Mouse (Mus musculus) embryo, embryonic 10.5 days (tissue): Measurements from ENCODE around the gene Zbtb11.
"Not testable (repeated sequence)": the region's sequence is repeated elsewhere in the genome, so short reads cannot be mapped to it uniquely, and the experiment has no call there.

Source experiments
- DNase-seq: peaks from one replicate; pipeline ENCODE4 v3.0.0-alpha.2; 2015; ENCODE audit warnings: low spot score

Gene Zbtb11

GRCm38 (mm10) chr16:56038090-56038489 lies 64.4 kb downstream of the Zbtb11 start:
- DNase-seq = no peak

- DNase-seq = not testable (repeated sequence)
These were observed 74.4 kb downstream of the Zbtb11 start, which contains the start of gene Senp7 for GRCm38 (mm10) chr16:56048038-56048437. Gene Senp7, plus strand, starts transcription at chr16:56048338.

GRCm38 (mm10) chr16:56055911-56056310 lies 82.2 kb downstream of the Zbtb11 start:
- no peak for DNase-seq

- peak; percentile 48 for DNase-seq
These were observed 83.4 kb downstream of the Zbtb11 start for GRCm38 (mm10) chr16:56056944-56057590.

- no peak for DNase-seq
These were observed 84.5 kb downstream of the Zbtb11 start for GRCm38 (mm10) chr16:56058151-56058550.
